Mouse (Mus musculus) neural tube, embryonic 15.5 days (tissue): ENCODE results near the gene Gm10273. TPM values are rescaled to one million over a fixed set of nuclear protein-coding genes. Genes with fewer than 3 reads are reported as not detected.
"Not testable (repeated sequence)": the region's sequence is repeated elsewhere in the genome, so short reads cannot be mapped to it uniquely, and the experiment has no call there.

Source experiments
- ATAC-seq: fragments of 200-750 bp; cut with Nextera tagmentation; 2 replicates; pipeline ENCODE4 v1.8.0; 2017; ENCODE audit warnings: mild to moderate bottlenecking, moderate TSS enrichment, moderate library complexity; ENCODE audit not compliant: low FRiP score
- H3K27ac ChIP-seq: fragments of 300-500 bp; sonication (generic); replicated peaks from 2 replicates; pipeline ENCODE4 v1.5.1; 2015; ENCODE audit warnings: mild to moderate bottlenecking, inconsistent platforms
- H3K27me3 ChIP-seq: fragments of 300-500 bp; sonication (generic); replicated peaks from 2 replicates; pipeline ENCODE4 v1.6.1; 2015; ENCODE audit warnings: inconsistent platforms
- H3K36me3 ChIP-seq: fragments of 300-500 bp; sonication (generic); 2 replicates; pipeline ENCODE4 v1.6.1; 2015; ENCODE audit warnings: inconsistent platforms
- H3K4me1 ChIP-seq: fragments of 300-500 bp; sonication (generic); 2 replicates; pipeline ENCODE4 v1.6.1; 2015; ENCODE audit warnings: inconsistent platforms
- H3K4me2 ChIP-seq: fragments of 300-500 bp; sonication (generic); 2 replicates; pipeline ENCODE4 v1.6.1; 2015; ENCODE audit warnings: inconsistent platforms, mild to moderate bottlenecking, moderate library complexity
- H3K4me3 ChIP-seq: fragments of 300-500 bp; sonication (generic); replicated peaks from 2 replicates; pipeline ENCODE4 v1.5.1; 2015; ENCODE audit warnings: mild to moderate bottlenecking, inconsistent platforms
- H3K9ac ChIP-seq: fragments of 300-500 bp; sonication (generic); replicated peaks from 2 replicates; pipeline ENCODE4 v1.6.1; 2015; ENCODE audit warnings: mild to moderate bottlenecking, inconsistent platforms
- H3K9me3 ChIP-seq: fragments of 300-500 bp; sonication (generic); replicated peaks from 2 replicates; pipeline ENCODE4 v1.6.1; 2016; ENCODE audit warnings: inconsistent platforms
- WGBS: fragments of 180-500 bp; shearing (Covaris S2); methylation state at CpG from one replicate; pipeline ENCODE4 v1.1.7; 2015; ENCODE audit warnings: mixed read lengths; 5-methylcytosine and 5-hydroxymethylcytosine counted together
- polyA plus RNA-seq: library from polyadenylated mRNA; unstranded; fragments of >200 nt; fragmentation: Nextera tagmentation; extraction: Ambion mirVana; gene quantifications from 2 replicates; pipeline ENCODE4 v1.2.1, GENCODE M21; 2015

The Gm10273 gene
- polyA plus RNA-seq = 7.3 and 7.7 TPM in 2 replicates

DNA sequence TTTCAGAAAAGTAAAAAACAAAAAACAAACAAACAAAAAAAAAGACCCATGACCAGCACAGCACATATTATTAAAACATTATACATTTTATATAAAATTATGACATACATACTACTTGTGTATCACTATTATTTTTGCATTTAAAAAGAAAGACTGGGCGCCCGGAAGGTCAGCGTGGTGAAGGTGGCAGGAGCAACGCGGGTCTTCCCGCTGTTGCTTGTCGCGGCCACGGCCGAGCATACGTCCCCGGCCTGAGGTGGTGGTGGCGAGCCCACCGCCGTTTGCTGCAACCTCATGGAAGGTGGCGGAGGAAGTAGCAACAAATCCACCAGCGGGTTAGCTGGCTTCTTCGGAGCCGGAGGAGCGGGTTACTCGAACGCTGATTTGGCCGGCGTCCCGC, at the start of gene Gm10273:
Gm10273 (plus strand) TSS at position 172 of the 400 bp plus-strand sequence.
- H3K9me3 ChIP-seq, H3K4me1 ChIP-seq, H3K27me3 ChIP-seq, H3K9ac ChIP-seq, H3K27ac ChIP-seq, ATAC-seq, H3K4me3 ChIP-seq, H3K36me3 ChIP-seq, H3K4me2 ChIP-seq: not testable (repeated sequence)
- 95% methylated on average over 12 of the region's 25 CpGs for WGBS

DNA sequence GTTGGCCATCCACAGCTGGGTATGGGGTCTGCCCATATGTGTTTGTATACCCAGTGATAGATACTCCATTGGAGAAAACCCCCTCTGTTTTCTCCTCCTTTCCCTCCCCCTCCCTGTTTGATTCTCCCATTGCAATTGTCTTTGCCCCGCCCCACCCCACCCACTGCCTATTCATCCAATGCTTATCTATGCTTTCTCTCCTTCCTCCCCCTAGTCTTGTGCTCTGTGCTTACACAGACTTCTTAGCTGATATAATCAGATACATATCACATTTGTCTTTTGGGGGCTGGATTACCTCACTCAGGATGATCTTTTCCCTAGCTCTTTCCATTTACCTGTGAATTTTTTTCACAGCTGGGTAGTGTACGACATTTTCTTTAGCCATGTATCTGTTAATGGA, 48.9 kb upstream of the Gm10273 start:
- H3K4me1 ChIP-seq = no peaks in the 10 kb centered on the region
- no peak overlapping the region for H3K4me3 ChIP-seq
- no peak overlapping the region for H3K9ac ChIP-seq
- no peak overlapping the region for H3K27ac ChIP-seq
- no peak for ATAC-seq
- no peaks in the 10 kb centered on the region for H3K9me3 ChIP-seq
- WGBS = 91% methylated on average over 2 of the region's 2 CpGs
- H3K36me3 ChIP-seq = peaks cover 37% of the 10 kb centered on the region
- H3K27me3 ChIP-seq = no peaks in the 10 kb centered on the region
- no peak overlapping the region for H3K4me2 ChIP-seq

DNA sequence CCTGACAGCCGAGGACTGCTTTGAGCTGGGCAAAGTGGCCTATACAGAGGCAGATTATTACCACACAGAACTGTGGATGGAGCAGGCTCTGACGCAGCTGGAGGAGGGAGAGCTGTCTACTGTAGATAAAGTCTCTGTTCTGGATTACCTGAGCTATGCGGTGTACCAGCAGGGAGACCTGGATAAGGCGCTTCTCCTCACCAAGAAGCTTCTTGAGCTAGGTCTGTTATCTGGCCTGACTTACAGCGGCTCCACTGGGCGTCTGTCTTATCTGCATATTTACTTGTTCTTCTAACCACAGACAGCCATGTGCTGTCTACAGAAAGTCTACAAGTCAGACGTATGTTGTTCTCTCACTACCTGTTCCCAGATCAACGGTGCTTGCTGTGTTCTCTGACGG, 47.2 kb upstream of the Gm10273 start:
- no peak overlapping the region for H3K9ac ChIP-seq
- no peak for ATAC-seq
- WGBS = 97% methylated on average over 9 of the region's 9 CpGs
- H3K4me2 ChIP-seq = no peak overlapping the region
- no peak overlapping the region for H3K27ac ChIP-seq
- no peaks in the 10 kb centered on the region for H3K9me3 ChIP-seq
- H3K36me3 ChIP-seq = peaks cover 47% of the 10 kb centered on the region
- H3K27me3 ChIP-seq = no peaks in the 10 kb centered on the region
- H3K4me1 ChIP-seq = no peaks in the 10 kb centered on the region
- H3K4me3 ChIP-seq = no peak overlapping the region

DNA sequence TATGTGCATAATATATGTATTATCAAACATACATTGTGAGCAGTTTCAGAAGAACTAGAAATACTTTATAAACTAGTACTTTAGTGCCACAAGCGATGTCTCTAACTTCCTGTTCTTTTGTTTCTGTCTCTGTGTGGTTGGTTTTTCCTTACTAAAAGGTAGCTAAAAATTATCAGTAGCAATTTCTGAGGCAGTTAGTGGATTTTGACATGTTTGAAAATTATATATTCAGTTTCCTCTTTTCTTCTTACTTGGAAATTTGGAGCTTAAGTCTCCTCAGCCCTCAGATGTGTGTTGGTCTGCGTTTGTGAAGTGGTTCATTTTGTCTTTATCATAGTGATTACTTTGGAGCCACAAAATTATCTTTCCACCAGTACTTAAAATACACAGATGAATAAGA, 45.9 kb upstream of the Gm10273 start:
- Histone ChIP-seq H3K36me3 (peaks cover 52% of the 10 kb centered on the region), H3K9me3 (no peaks in the 10 kb centered on the region), H3K27me3 (no peaks in the 10 kb centered on the region), H3K4me1 (no peaks in the 10 kb centered on the region), H3K4me3 (no peak overlapping the region), H3K27ac (no peak overlapping the region), H3K4me2 (no peak overlapping the region), H3K9ac (no peak overlapping the region)
- ATAC-seq = no peak
- WGBS = 97% methylated on average over 2 of the region's 2 CpGs

DNA sequence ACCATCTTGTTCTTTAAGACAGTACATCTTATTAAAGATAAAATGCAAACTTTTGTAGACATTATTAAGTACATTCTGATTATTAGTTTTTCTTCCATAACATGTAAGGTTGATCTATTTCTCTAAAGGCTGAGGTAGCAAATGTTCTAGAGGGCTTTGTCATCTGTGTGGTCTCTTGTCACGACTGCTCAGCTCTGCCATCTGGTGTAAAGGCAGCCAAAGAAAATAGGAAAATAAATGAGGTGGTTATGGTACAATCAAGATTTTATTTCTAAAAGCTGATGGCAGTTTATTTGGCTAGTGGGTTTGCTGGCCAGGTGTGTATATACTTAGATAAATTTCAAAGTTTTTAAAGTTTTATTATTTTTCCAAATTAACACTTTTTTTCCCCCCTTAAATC, 42.4 kb upstream of the Gm10273 start:
- Histone ChIP-seq H3K9ac (no peak overlapping the region), H3K36me3 (peaks cover 50% of the 10 kb centered on the region), H3K4me2 (no peak overlapping the region), H3K27me3 (no peaks in the 10 kb centered on the region), H3K9me3 (no peaks in the 10 kb centered on the region), H3K4me3 (no peak overlapping the region), H3K4me1 (no peaks in the 10 kb centered on the region), H3K27ac (no peak overlapping the region)
- ATAC-seq = no peak
- 40% methylated on average over 1 of the region's 1 CpGs for WGBS

DNA sequence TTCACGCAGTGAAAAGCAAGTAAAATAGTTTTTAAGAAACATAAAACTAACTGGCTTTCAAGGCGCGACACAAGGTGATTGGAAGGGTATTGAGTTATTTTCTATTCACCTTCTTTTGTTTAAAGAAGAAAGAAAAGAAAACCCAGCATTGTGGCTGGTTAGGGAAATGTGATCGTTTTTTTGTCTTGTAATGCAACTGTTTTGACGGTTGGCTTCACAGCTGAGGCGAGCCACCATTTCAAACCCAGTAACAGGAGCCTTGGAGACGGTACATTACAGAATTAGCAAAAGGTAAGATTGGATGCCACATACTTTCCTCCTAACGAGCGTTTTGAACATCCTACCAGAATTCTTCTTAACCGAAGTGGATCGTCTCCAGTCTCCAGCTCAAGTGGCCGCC, 41.3 kb upstream of the Gm10273 start:
- no peak for ATAC-seq

DNA sequence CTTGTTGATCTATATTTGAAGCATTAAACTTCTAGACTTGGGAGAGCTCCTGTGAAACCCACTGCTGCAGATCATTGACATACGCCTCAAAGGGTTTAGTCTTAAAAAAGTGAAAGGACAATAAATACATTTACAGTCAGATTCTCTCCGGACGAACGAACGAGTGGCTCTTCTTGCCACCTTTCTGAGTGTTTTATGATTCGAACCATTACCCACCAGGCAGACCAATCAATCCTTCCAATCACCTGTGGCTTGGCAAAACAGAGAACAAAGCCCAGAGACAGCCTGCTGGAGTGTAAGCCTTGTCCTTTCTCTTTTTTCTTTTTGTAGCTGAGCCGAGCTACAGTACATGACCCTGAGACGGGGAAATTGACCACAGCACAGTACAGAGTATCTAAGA, 40.4 kb upstream of the Gm10273 start:
- Histone ChIP-seq H3K9ac (no peak overlapping the region), H3K27me3 (no peaks in the 10 kb centered on the region), H3K4me1 (no peaks in the 10 kb centered on the region), H3K4me3 (no peak overlapping the region), H3K27ac (no peak overlapping the region), H3K4me2 (no peak overlapping the region), H3K9me3 (no peaks in the 10 kb centered on the region), H3K36me3 (peaks cover 37% of the 10 kb centered on the region)
- no peak for ATAC-seq
- WGBS = 48% methylated on average over 8 of the region's 8 CpGs

More for the DNA sequence above, 41.3 kb upstream of the Gm10273 start:
- Histone ChIP-seq H3K4me3 (no peak overlapping the region), H3K27ac (no peak overlapping the region), H3K4me1 (no peaks in the 10 kb centered on the region), H3K4me2 (no peak overlapping the region), H3K27me3 (no peaks in the 10 kb centered on the region), H3K9ac (no peak overlapping the region), H3K36me3 (peaks cover 40% of the 10 kb centered on the region), H3K9me3 (no peaks in the 10 kb centered on the region)
- WGBS = 59% methylated on average over 12 of the region's 12 CpGs

DNA sequence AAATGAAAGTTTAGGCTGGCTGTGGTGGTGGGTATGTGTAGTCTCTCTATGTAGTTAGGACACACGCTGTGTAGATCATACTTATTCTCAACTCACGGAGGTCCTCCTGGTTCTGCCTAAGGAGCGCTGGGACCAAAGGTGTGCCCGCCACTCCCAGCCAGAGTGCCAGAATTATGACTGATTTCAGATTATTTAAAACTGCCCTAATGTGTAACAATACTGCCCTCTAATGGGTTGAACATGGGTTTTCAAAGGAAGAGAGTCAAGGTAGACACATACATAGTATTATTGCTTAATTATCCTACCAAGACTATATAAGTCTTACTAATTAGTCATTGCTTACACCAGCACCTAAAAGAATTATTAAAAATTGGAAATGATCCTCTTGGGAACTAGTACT, 36.7 kb upstream of the Gm10273 start:
- no peak overlapping the region for H3K9ac ChIP-seq
- no peaks in the 10 kb centered on the region for H3K27me3 ChIP-seq
- no peak overlapping the region for H3K4me2 ChIP-seq
- ATAC-seq = no peak
- H3K36me3 ChIP-seq = peaks cover 29% of the 10 kb centered on the region
- no peaks in the 10 kb centered on the region for H3K9me3 ChIP-seq
- 85% methylated on average over 4 of the region's 4 CpGs for WGBS
- H3K4me3 ChIP-seq = no peak overlapping the region
- no peaks in the 10 kb centered on the region for H3K4me1 ChIP-seq
- no peak overlapping the region for H3K27ac ChIP-seq

DNA sequence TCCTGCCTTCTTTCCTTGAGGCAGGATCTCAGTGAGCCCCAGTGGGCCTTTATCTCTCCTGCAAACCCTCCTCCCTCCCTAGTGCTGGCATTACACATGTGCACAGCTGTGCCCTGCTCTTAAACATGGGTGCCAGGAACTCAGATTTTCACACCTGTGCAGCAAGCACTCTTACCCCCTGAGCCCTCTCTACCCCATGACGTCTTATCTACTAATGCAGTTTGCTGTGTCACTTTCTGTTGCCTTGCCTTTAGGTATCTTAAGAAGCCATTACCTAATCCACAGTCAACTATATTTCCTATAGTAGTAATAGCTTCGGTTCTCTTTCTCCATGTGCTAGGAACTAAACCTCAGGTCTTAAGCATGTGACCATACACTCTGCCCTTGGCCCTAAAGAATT, 32.2 kb upstream of the Gm10273 start:
- no peak for ATAC-seq
- Histone ChIP-seq H3K36me3 (peaks cover 48% of the 10 kb centered on the region), H3K27ac (no peak overlapping the region), H3K9me3 (no peaks in the 10 kb centered on the region), H3K9ac (no peak overlapping the region), H3K27me3 (no peaks in the 10 kb centered on the region), H3K4me2 (no peak overlapping the region), H3K4me1 (no peaks in the 10 kb centered on the region), H3K4me3 (no peak overlapping the region)
- 96% methylated on average over 2 of the region's 2 CpGs for WGBS

DNA sequence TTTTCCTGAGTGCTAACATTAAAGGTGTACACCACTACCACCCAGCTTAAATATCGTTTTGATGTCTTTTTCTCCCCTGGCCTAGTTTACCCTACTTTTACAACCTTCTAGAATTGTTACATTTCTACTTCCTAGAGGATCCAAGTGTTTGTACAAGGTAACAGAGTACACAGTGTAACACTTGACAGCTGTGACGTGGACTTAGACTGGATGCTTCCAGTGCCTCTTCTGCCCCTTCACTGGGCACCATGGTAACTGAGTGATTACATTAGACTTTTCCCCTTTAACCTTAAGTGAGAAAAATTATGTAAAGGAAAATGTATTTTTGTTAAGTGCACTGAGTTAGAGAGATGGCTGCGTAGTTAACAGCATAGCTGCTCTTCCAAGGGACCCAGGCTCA, 30.9 kb upstream of the Gm10273 start:
- Histone ChIP-seq H3K4me1 (no peaks in the 10 kb centered on the region), H3K27ac (no peak overlapping the region), H3K36me3 (peaks cover 59% of the 10 kb centered on the region), H3K4me2 (no peak overlapping the region), H3K9ac (no peak overlapping the region), H3K27me3 (no peaks in the 10 kb centered on the region), H3K4me3 (no peak overlapping the region), H3K9me3 (no peaks in the 10 kb centered on the region)
- no peak for ATAC-seq
- WGBS = 95% methylated on average over 3 of the region's 3 CpGs

DNA sequence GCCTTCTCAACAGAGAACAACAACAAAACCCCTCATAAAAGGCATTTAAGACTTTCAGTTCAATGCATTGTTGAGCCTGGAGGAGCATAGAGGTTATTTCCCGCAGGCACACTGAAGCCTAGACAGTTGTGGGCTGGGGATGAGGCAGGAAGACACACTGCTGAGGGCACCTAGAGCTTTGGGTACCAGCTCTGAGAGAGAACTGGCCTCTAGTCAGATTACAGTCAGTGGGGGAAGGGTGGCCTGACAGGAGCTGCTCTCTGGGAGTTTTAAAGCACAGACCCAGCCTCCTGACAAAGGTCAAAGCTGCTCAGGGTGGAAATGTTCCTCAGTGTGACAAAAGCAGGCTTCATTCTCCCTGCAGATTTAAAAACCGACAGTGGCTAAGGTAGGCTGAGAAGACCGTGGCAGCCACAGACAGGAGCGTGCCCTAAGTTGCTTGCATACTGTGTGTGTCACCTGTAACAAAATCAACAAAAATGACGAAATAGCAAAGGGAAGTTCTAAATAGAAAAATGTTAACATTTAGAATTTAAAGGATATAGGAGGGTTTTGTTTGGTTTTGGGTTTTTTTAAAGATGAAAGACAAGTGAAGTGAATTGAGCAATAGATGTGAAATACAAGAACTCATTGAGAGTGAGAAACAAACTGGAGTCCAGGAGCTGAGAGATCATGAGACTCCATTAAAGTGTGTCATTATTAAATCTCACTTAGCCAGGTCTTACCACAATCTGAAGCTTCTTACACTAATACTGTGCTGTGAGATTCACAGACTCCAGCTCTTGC, 29.4 kb upstream of the Gm10273 start:
- peaks cover 71% of the 10 kb centered on the region for H3K36me3 ChIP-seq
- H3K9me3 ChIP-seq = no peaks in the 10 kb centered on the region
- no peak overlapping the region for H3K27ac ChIP-seq

DNA sequence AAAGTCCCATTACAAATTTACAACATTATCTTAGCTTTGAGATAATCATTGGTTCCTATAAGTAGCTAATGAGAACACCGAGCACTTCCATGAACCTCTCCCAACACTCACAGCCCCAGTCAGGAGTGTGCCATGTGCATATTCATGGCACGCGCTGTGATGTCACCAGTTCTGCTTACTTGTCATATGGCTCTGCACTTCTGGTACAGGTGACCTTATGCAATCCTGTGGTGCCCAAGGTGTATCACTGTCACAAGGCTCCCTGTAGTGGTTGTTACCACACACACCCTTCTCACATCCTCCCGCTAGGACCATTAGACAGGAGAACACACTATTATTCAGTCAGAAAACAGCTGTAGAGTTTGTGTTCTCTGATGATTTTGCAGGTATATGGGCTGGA, 28.7 kb upstream of the Gm10273 start:
- H3K9ac ChIP-seq = no peak overlapping the region
- no peak overlapping the region for H3K27ac ChIP-seq
- H3K4me1 ChIP-seq = no peaks in the 10 kb centered on the region
- no peaks in the 10 kb centered on the region for H3K9me3 ChIP-seq
- no peak overlapping the region for H3K4me3 ChIP-seq
- ATAC-seq = no peak
- H3K36me3 ChIP-seq = peaks cover 74% of the 10 kb centered on the region
- H3K27me3 ChIP-seq = no peaks in the 10 kb centered on the region
- 97% methylated on average over 4 of the region's 4 CpGs for WGBS
- no peak overlapping the region for H3K4me2 ChIP-seq

More for the DNA sequence above, 29.4 kb upstream of the Gm10273 start:
- no peak overlapping the region for H3K4me2 ChIP-seq
- 77% methylated on average over 5 of the region's 5 CpGs for WGBS
- H3K9ac ChIP-seq = no peak overlapping the region
- H3K27me3 ChIP-seq = no peaks in the 10 kb centered on the region
- ATAC-seq = no peak
- H3K4me1 ChIP-seq = no peaks in the 10 kb centered on the region
- H3K4me3 ChIP-seq = no peak overlapping the region
